Mouse (Mus musculus) neutrophil, adult 83 days (primary cell): Measurements from ENCODE around the gene Nfkbil1. TPM values are rescaled to one million over a fixed set of nuclear protein-coding genes. Genes with fewer than 3 reads are reported as not detected.

Experiments
- total RNA-seq, 2 experiments: library from RNA; stranded (reverse); gene quantifications; one replicate each; pipeline ENCODE4 v1.2.4; 2023

Gene Nfkbil1
- total RNA-seq: 10 to 100 TPM; 18.6 to 19.5 TPM

GRCm38 (mm10) chr17:35235614-35236389 lies at the start of gene Nfkbil1:
Gene Nfkbil1, minus strand, starts transcription at chr17:35235792.

GRCm38 (mm10) chr17:35262664-35263522 lies 27.3 kb upstream of the Nfkbil1 start, which contains the start of gene H2-D1:
Gene H2-D1, plus strand, starts transcription at chr17:35262730.

GRCm38 (mm10) chr17:35241305-35242014 lies 5.9 kb upstream of the Nfkbil1 start, which contains the start of gene Ddx39b:
Gene Ddx39b, plus strand, starts transcription at chr17:35241746.

GRCm38 (mm10) chr17:35233114-35233980 lies 2.2 kb downstream of the Nfkbil1 start, which contains the start of gene Atp6v1g2:
Gene Atp6v1g2, plus strand, starts transcription at chr17:35233660.

GRCm38 (mm10) chr17:35220156-35220952 lies 15.2 kb downstream of the Nfkbil1 start, which contains the start of gene Gm16181:
Gene Gm16181, plus strand, starts transcription at chr17:35220834.

GRCm38 (mm10) chr17:35204494-35205379 lies 30.9 kb downstream of the Nfkbil1 start, which contains the start of gene Lta:
Gene Lta, minus strand, starts transcription at chr17:35205351.

GRCm38 (mm10) chr17:35201787-35202186 lies 33.8 kb downstream of the Nfkbil1 start, which contains the start of gene Tnf:
Gene Tnf, minus strand, starts transcription at chr17:35202007.

GRCm38 (mm10) chr17:35193881-35194843 lies 41.4 kb downstream of the Nfkbil1 start, which contains the start of gene Ltb:
Gene Ltb, plus strand, starts transcription at chr17:35194439.

GRCm38 (mm10) chr17:35187959-35188610 lies 47.5 kb downstream of the Nfkbil1 start, which contains the start of gene Lst1:
Gene Lst1, minus strand, starts transcription at chr17:35188439.

GRCm38 (mm10) chr17:35175968-35176367 lies 59.6 kb downstream of the Nfkbil1 start, which contains the start of gene Aif1:
Gene Aif1, minus strand, starts transcription at chr17:35176068.

Other genes with a start within 250 kb of the Nfkbil1 start
- 10 to 100 TPM; 61.7 to 68.3 TPM for gene Vars, start 234.8 kb downstream of the Nfkbil1 start, total RNA-seq
- under 1 TPM in 1 of 2 experiments, not detected in 1; 0.15 TPM for gene Vwa7, start 219.2 kb downstream of the Nfkbil1 start, total RNA-seq
- gene Sapcd1, start 207.8 kb downstream of the Nfkbil1 start, total RNA-seq: 1 to 10 TPM; 1.3 to 2.1 TPM
- 10 to 100 TPM; 11.5 to 12.5 TPM for gene Msh5, start 189.0 kb downstream of the Nfkbil1 start, total RNA-seq
- gene Clic1, start 185.8 kb downstream of the Nfkbil1 start, total RNA-seq: 100 to 1,000 TPM; 262 to 285 TPM
- 1 to 10 TPM; 2.5 to 3.1 TPM for gene Ddah2, start 176.8 kb downstream of the Nfkbil1 start, total RNA-seq
- gene Ly6g6c, start 170.4 kb downstream of the Nfkbil1 start, total RNA-seq: 1 to 10 TPM in 1 of 2 experiments, not detected in 1; 1.0 TPM
- under 1 TPM in 1 of 2 experiments, not detected in 1; 0.26 TPM for gene Mpig6b, start 169.6 kb downstream of the Nfkbil1 start, total RNA-seq
- gene Ly6g6e, start 158.9 kb downstream of the Nfkbil1 start, total RNA-seq: not detected
- not detected for gene Ly6g6d, start 157.7 kb downstream of the Nfkbil1 start, total RNA-seq
- under 1 TPM in 1 of 2 experiments, not detected in 1; 0.35 TPM for gene Ly6g6f, start 150.2 kb downstream of the Nfkbil1 start, total RNA-seq
- gene Abhd16a, start 146.5 kb downstream of the Nfkbil1 start, total RNA-seq: 10 to 100 TPM; 50.2 to 58.4 TPM
- gene Ly6g5c, start 127.5 kb downstream of the Nfkbil1 start, total RNA-seq: not detected
- 10 to 100 TPM; 13.5 to 16.4 TPM for gene Ly6g5b, start 120.4 kb downstream of the Nfkbil1 start, total RNA-seq
- gene Gpank1, start 114.3 kb downstream of the Nfkbil1 start, total RNA-seq: 10 to 100 TPM; 20.2 to 26.5 TPM
- 100 to 1,000 TPM; 172 TPM for gene Csnk2b, start 113.7 kb downstream of the Nfkbil1 start, total RNA-seq
- 10 to 100 TPM; 16.4 to 24.3 TPM for gene D17H6S53E, start 109.4 kb downstream of the Nfkbil1 start, total RNA-seq
- under 1 TPM in 1 of 2 experiments, not detected in 1; 0.42 TPM for gene Apom, start 103.7 kb downstream of the Nfkbil1 start, total RNA-seq
- gene Bag6, start 100.6 kb downstream of the Nfkbil1 start, total RNA-seq: 100 to 1,000 TPM; 222 to 226 TPM
- gene Prrc2a, start 70.9 kb downstream of the Nfkbil1 start, total RNA-seq: 100 to 1,000 TPM; 180 to 195 TPM
- gene Aif1, start 59.7 kb downstream of the Nfkbil1 start, total RNA-seq: 10 to 100 TPM; 18.0 to 18.3 TPM
- 100 to 1,000 TPM; 564 to 656 TPM for gene Lst1, start 47.4 kb downstream of the Nfkbil1 start, total RNA-seq
- 10 to 100 TPM; 84.2 to 91.5 TPM for gene Ltb, start 41.4 kb downstream of the Nfkbil1 start, total RNA-seq
- 10 to 100 TPM; 71.0 to 84.1 TPM for gene Tnf, start 33.8 kb downstream of the Nfkbil1 start, total RNA-seq
- gene Lta, start 30.4 kb downstream of the Nfkbil1 start, total RNA-seq: not detected
- gene Gm16181, start 15.0 kb downstream of the Nfkbil1 start, total RNA-seq: not detected
- 1 to 10 TPM; 2.2 to 4.8 TPM for gene Atp6v1g2, start 2.1 kb downstream of the Nfkbil1 start, total RNA-seq
- gene Ddx39b, start 6.0 kb upstream of the Nfkbil1 start, total RNA-seq: 100 to 1,000 TPM; 208 to 239 TPM
- gene H2-D1, start 26.9 kb upstream of the Nfkbil1 start, total RNA-seq: 1,000 to 10,000 TPM; 1,522 to 1,549 TPM
- 1 to 10 TPM; 6.7 to 6.9 TPM for gene H2-Q1, start 84.6 kb upstream of the Nfkbil1 start, total RNA-seq
- gene H2-Q2, start 106.5 kb upstream of the Nfkbil1 start, total RNA-seq: 1 to 10 TPM; 5.5 to 6.4 TPM
- 10 to 100 TPM; 73.7 to 78.8 TPM for gene H2-Q4, start 143.8 kb upstream of the Nfkbil1 start, total RNA-seq
- gene H2-Q6, start 189.1 kb upstream of the Nfkbil1 start, total RNA-seq: 10 to 100 TPM; 16.6 to 19.4 TPM
- 10 to 100 TPM; 15.6 to 18.5 TPM for gene H2-Q7, start 203.4 kb upstream of the Nfkbil1 start, total RNA-seq
- 10 to 100 TPM; 52.2 to 52.4 TPM for gene H2-Q10, start 234.3 kb upstream of the Nfkbil1 start, total RNA-seq